Mouse (Mus musculus) erythroblast, adult 5-6 weeks (primary cell): Measurements from ENCODE around the gene 1700084M14Rik. TPM values are rescaled to one million over a fixed set of nuclear protein-coding genes. Genes with fewer than 3 reads are reported as not detected.
"Not testable (repeated sequence)": the region's sequence is repeated elsewhere in the genome, so short reads cannot be mapped to it uniquely, and the experiment has no call there.

Experiments
- ATAC-seq: replicated peaks from 2 replicates; pipeline ENCODE4 v1.8.0; 2016; ENCODE audit warnings: moderate number of reproducible peaks, mild to moderate bottlenecking, moderate TSS enrichment, inconsistent platforms; ENCODE audit not compliant: poor library complexity, low FRiP score, severe bottlenecking
- total RNA-seq, 2 experiments: library from RNA; stranded (forward) in 1 of 2; stranded (reverse) in 1 of 2; fragments of 150-400 nt in 1 of 2; fragments of 200-764, 138-1000 nt in 1 of 2; gene quantifications; 2 replicates each; pipeline versions ENCODE4 v1.2.3 to v1.2.4; 2015 to 2017; ENCODE audit warnings: low replicate concordance in 2 of 2

1700084M14Rik gene
- total RNA-seq (2015; ENCODE audit: low replicate concordance) (not detected in 2 replicates), total RNA-seq (2017; ENCODE audit: low replicate concordance) (not detected in 2 replicates)

GRCm38 (mm10) chrX:91575811-91576210, at the start of gene 1700084M14Rik:
Gene 1700084M14Rik (minus strand): TSS chrX:91575911.
- not testable (repeated sequence) for ATAC-seq

Other genes starting within 250 kb of the 1700084M14Rik start
- gene Mageb2, start 244.2 kb downstream of the 1700084M14Rik start, total RNA-seq (2015; ENCODE audit: low replicate concordance), result not detected in 2 replicates
- gene Mageb2, start 244.2 kb downstream of the 1700084M14Rik start, total RNA-seq (2017; ENCODE audit: low replicate concordance), result not detected in 2 replicates
- not detected in 2 replicates for gene Gm5072, start 183.4 kb downstream of the 1700084M14Rik start, total RNA-seq (2015; ENCODE audit: low replicate concordance)
- gene Gm5072, start 183.4 kb downstream of the 1700084M14Rik start, total RNA-seq (2017; ENCODE audit: low replicate concordance), result not detected in 2 replicates
- not detected in 2 replicates for gene Gm8914, start 95.8 kb downstream of the 1700084M14Rik start, total RNA-seq (2015; ENCODE audit: low replicate concordance)
- not detected in 2 replicates for gene Gm8914, start 95.8 kb downstream of the 1700084M14Rik start, total RNA-seq (2017; ENCODE audit: low replicate concordance)
- not detected in 2 replicates for gene Gm14781, start 56.3 kb upstream of the 1700084M14Rik start, total RNA-seq (2015; ENCODE audit: low replicate concordance)
- not detected in 2 replicates for gene Gm14781, start 56.3 kb upstream of the 1700084M14Rik start, total RNA-seq (2017; ENCODE audit: low replicate concordance)
- gene Mageb5, start 207.1 kb upstream of the 1700084M14Rik start, total RNA-seq (2015; ENCODE audit: low replicate concordance), result not detected in 2 replicates
- not detected in 2 replicates for gene Mageb5, start 207.1 kb upstream of the 1700084M14Rik start, total RNA-seq (2017; ENCODE audit: low replicate concordance)